Mouse (Mus musculus): Measurements from ENCODE around the gene D6Ertd527e. TPM values are rescaled to one million over a fixed set of nuclear protein-coding genes. Genes with fewer than 3 reads are reported as not detected.
A peak's percentile ranks its signal among the peaks of the same experiment; 100 is the strongest.
"Not testable (repeated sequence)": the region's sequence is repeated elsewhere in the genome, so short reads cannot be mapped to it uniquely, and the experiment has no call there.

D6Ertd527e gene
- total and polyA plus RNA-seq, 2 experiments from 2014 or later: 0.07 TPM; not detected in 1

DNA sequence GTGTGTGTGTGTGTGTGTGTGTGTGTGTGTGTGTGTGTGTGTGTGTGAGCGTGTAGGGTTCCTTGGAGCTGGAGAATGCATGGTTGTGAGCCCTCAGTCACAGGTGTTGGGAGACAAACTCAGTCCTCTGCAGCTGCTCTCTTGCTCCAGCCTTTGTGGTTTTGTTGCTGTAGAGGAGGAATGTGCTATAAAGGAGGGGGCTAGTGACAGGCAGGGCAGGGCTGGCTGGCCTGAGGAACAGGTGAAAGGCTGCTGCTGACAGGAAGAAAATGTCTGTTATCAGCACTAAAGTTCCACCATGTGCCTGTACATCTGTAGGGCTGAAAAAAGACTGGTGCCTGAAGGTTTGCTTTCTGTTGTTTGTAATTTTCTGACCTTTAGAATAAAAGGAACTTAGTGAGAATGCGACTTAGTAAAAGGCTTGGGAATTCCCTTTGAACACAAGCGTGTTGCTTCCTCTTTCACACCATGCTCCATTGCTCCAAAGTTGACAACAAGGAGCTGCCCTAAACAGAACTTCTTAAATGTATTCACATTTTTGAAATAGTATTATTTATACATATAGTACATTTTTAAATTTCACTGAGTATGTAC, 29.4 kb upstream of the D6Ertd527e start:
- Histone ChIP-seq H3K9ac (no peak overlapping the region), H3K27ac (ENCODE audit: low read depth, low read length) (no peak overlapping the region), H3K27me3 (ENCODE audit: insufficient read depth, low read length) (no peaks in the 10 kb centered on the region), H3K4me1 (ENCODE audit: insufficient read depth) (no peaks in the 10 kb centered on the region), H3K9me3 (ENCODE audit: low read length) (no peaks in the 10 kb centered on the region), H3K36me3 (ENCODE audit: insufficient read depth) (peaks cover 59% of the 10 kb centered on the region), H3K4me2 (ENCODE audit: low read depth) (no peak overlapping the region), H3K4me3 (ENCODE audit: low read depth, low read length) (no peak overlapping the region)
- 85% methylated on average over 3 of the region's 3 CpGs for WGBS
- no peak for ATAC-seq
- no peak for DNase-seq
- no peak for TF ChIP-seq CTCF (IDR thresholded peaks at IDR 0.05; ENCODE audit: low read depth)

DNA sequence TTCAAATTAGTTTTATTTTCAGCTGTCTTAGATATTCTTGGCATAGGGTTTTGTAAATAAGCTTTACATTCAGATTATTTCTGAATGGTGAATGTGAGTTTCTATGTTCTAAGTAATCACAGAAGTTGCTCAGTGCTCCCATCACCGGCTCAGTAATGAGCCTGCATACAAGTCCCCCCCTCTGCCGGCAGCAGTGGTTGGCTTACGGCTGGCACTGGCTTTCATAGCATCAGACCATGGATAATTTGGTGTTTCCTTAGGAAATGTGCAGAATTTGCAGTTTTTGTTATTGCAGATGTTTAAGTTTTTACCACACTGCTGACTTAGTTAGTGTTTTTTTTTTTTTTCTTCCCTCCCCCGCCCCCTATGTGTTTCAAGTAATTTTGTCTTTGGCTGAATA, 25.1 kb upstream of the D6Ertd527e start:
- Histone ChIP-seq H3K27ac (ENCODE audit: low read depth, low read length) (no peak overlapping the region), H3K36me3 (ENCODE audit: insufficient read depth) (peaks cover 65% of the 10 kb centered on the region), H3K4me3 (ENCODE audit: low read depth, low read length) (no peak overlapping the region), H3K27me3 (ENCODE audit: insufficient read depth, low read length) (no peaks in the 10 kb centered on the region), H3K9ac (no peak overlapping the region), H3K4me1 (ENCODE audit: insufficient read depth) (no peaks in the 10 kb centered on the region), H3K4me2 (ENCODE audit: low read depth) (no peak overlapping the region), H3K9me3 (ENCODE audit: low read length) (no peaks in the 10 kb centered on the region)
- ATAC-seq (0 out of 2 replicates have a peak, but pooled peaks have one; percentile 23), DNase-seq (peak; percentile 18)
- WGBS: 81% methylated on average over 4 of the region's 4 CpGs
- TF ChIP-seq CTCF (IDR thresholded peaks at IDR 0.05; ENCODE audit: low read depth): no peak

DNA sequence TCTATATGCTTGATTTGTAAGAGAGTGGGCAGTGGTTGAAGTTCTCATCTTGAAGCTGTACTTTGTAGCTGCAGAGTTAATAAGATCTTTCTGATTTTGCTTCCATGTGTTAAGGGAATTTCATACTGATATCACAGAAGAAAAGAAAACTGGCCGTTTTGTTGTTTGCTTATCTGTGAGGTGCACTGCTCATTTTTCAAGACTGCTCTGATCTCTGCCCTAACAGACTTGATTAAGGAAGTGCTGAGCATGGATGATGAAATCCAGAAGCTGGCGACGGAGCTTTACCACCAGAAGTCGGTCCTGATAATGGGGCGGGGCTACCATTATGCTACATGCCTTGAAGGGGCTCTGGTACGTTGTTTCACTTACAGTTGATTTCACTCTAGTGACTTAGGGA, 19.5 kb upstream of the D6Ertd527e start:
- H3K27ac ChIP-seq (ENCODE audit: low read depth, low read length): no peak overlapping the region
- no peak overlapping the region for H3K4me2 ChIP-seq (ENCODE audit: low read depth)
- WGBS: 91% methylated on average over 6 of the region's 6 CpGs
- no peaks in the 10 kb centered on the region for H3K9me3 ChIP-seq (ENCODE audit: low read length)
- ATAC-seq (no peak), DNase-seq (no peak)
- H3K9ac ChIP-seq: no peak overlapping the region
- H3K36me3 ChIP-seq (ENCODE audit: insufficient read depth): peaks cover 84% of the 10 kb centered on the region
- H3K27me3 ChIP-seq (ENCODE audit: insufficient read depth, low read length): no peaks in the 10 kb centered on the region
- TF ChIP-seq CTCF (IDR thresholded peaks at IDR 0.05; ENCODE audit: low read depth): no peak
- no peak overlapping the region for H3K4me3 ChIP-seq (ENCODE audit: low read depth, low read length)
- no peaks in the 10 kb centered on the region for H3K4me1 ChIP-seq (ENCODE audit: insufficient read depth)

DNA sequence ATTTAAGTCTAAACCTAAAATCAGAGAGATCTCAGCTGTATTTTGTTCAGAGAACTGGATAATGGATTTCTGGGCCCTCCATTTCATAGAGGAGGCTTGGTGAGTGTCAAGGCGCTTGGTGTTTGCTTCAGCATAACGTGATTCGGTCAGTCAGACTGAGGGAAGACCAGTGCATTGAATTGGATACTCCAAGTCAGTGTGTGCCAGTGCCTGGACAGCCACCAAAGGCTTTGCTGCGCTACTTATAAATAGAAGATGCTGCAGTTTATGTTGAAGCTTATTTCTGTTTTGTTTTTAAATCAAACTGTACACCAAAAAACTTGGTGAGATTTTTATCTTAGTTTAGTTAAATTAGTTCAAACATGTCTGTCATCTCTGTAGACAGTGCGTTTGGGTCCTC, 16.2 kb upstream of the D6Ertd527e start:
- ATAC-seq (no peak), DNase-seq (no peak)
- H3K27me3 ChIP-seq (ENCODE audit: insufficient read depth, low read length): no peaks in the 10 kb centered on the region
- no peak for TF ChIP-seq CTCF (IDR thresholded peaks at IDR 0.05; ENCODE audit: low read depth)
- H3K27ac ChIP-seq (ENCODE audit: low read depth, low read length): no peak overlapping the region
- no peak overlapping the region for H3K4me2 ChIP-seq (ENCODE audit: low read depth)
- 89% methylated on average over 5 of the region's 5 CpGs for WGBS
- H3K9ac ChIP-seq: no peak overlapping the region
- H3K4me1 ChIP-seq (ENCODE audit: insufficient read depth): no peaks in the 10 kb centered on the region
- no peak overlapping the region for H3K4me3 ChIP-seq (ENCODE audit: low read depth, low read length)
- peaks cover 66% of the 10 kb centered on the region for H3K36me3 ChIP-seq (ENCODE audit: insufficient read depth)
- H3K9me3 ChIP-seq (ENCODE audit: low read length): no peaks in the 10 kb centered on the region

DNA sequence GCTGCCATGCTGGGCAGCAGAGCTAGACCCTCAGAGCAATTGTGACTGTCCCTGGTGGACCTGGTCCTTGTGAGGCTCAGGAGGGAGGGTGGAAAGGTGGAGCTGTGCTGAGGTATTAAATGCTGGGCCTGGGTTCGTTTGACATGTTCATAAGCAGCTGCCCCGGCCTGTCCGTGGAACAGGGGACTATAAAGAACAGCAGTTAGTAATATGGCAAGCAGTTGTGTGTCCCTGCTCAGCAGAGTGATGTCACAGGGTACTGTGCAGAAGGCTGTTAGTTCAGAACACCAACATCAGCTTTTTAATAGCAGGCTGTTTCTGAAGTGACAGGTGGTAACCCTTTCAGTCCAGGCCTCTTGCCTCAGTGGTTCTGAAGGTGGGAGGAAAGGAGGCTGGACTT, 13.7 kb upstream of the D6Ertd527e start:
- no peak for TF ChIP-seq CTCF (IDR thresholded peaks at IDR 0.05; ENCODE audit: low read depth)
- ATAC-seq (no peak), DNase-seq (no peak)
- Histone ChIP-seq H3K27me3 (ENCODE audit: insufficient read depth, low read length) (no peaks in the 10 kb centered on the region), H3K27ac (ENCODE audit: low read depth, low read length) (no peak overlapping the region), H3K4me2 (ENCODE audit: low read depth) (no peak overlapping the region), H3K9ac (no peak overlapping the region), H3K4me1 (ENCODE audit: insufficient read depth) (no peaks in the 10 kb centered on the region), H3K36me3 (ENCODE audit: insufficient read depth) (peaks cover 42% of the 10 kb centered on the region), H3K9me3 (ENCODE audit: low read length) (no peaks in the 10 kb centered on the region), H3K4me3 (ENCODE audit: low read depth, low read length) (no peak overlapping the region)
- 92% methylated on average over 3 of the region's 3 CpGs for WGBS

DNA sequence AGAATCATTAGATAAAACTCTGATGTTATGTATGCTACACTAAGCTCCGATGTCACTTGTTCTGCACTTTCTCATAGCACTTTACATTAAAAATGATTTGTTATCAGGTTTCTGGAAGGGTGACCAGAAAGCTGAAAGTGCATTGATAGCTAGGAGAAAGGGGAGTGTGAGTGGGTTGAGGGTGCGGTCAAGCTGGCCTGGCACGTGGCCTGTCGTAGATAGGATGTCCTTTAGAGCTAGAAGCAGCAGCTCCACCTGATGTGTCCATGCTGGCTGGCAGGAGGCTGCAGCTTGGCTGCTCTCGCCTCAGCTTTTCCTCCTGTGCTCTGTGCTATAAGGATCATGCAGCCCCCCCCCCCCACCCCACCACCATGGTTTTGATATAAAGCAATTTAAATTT, 12.1 kb upstream of the D6Ertd527e start:
- 90% methylated on average over 5 of the region's 5 CpGs for WGBS
- no peak overlapping the region for H3K4me3 ChIP-seq (ENCODE audit: low read depth, low read length)
- no peak for DNase-seq

DNA sequence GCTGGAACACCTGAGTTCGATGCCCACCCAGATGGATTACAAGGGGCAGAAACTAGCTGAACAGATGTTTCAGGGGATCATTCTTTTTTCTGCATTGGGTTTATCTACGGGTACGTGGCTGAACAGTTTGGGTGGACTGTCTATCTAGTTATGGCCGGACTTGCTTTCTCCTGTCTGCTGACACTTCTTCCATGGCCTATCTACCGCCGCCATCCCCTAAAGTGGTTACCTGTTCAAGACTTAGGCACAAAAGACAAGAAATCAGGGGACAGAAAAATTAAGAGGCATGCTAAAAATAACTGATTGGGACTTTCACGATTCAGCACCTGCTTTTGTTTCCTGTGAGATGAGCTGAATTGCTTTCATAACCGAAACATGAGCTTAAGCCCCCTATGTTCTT, 10.9 kb upstream of the D6Ertd527e start:
- not testable (repeated sequence) for DNase-seq; ATAC-seq; H3K4me2 ChIP-seq (ENCODE audit: low read depth); H3K4me1 ChIP-seq (ENCODE audit: insufficient read depth); H3K9me3 ChIP-seq (ENCODE audit: low read length); H3K9ac ChIP-seq; H3K27me3 ChIP-seq (ENCODE audit: insufficient read depth, low read length); H3K4me3 ChIP-seq (ENCODE audit: low read depth, low read length); H3K27ac ChIP-seq (ENCODE audit: low read depth, low read length)
- WGBS: 92% methylated on average over 8 of the region's 8 CpGs
- peaks cover 20% of the 10 kb centered on the region for H3K36me3 ChIP-seq (ENCODE audit: insufficient read depth)

More for the DNA sequence above, 12.1 kb upstream of the D6Ertd527e start:
- no peaks in the 10 kb centered on the region for H3K9me3 ChIP-seq (ENCODE audit: low read length)
- H3K36me3 ChIP-seq (ENCODE audit: insufficient read depth): peaks cover 28% of the 10 kb centered on the region
- no peak overlapping the region for H3K4me2 ChIP-seq (ENCODE audit: low read depth)
- TF ChIP-seq CTCF (IDR thresholded peaks at IDR 0.05; ENCODE audit: low read depth): no peak
- H3K27ac ChIP-seq (ENCODE audit: low read depth, low read length): no peak overlapping the region
- no peaks in the 10 kb centered on the region for H3K4me1 ChIP-seq (ENCODE audit: insufficient read depth)
- ATAC-seq: no peak
- no peak overlapping the region for H3K9ac ChIP-seq
- no peaks in the 10 kb centered on the region for H3K27me3 ChIP-seq (ENCODE audit: insufficient read depth, low read length)

Data from forebrain, postnatal 0 days (tissue).